Mouse (Mus musculus): Measurements from ENCODE around the gene Mettl1.

The Mettl1 gene

GRCm38 (mm10) chr10:127083915-127084306 lies 42.7 kb downstream of the Mettl1 start:
- DNase-seq (ENCODE audit: low read depth, low spot score), result no peak

- no peak for DNase-seq (ENCODE audit: low read depth, low spot score)
Measured at GRCm38 (mm10) chr10:127085052-127085451, 43.8 kb downstream of the Mettl1 start.

GRCm38 (mm10) chr10:127085633-127086032 lies 44.4 kb downstream of the Mettl1 start:
- DNase-seq (ENCODE audit: low read depth, low spot score), result no peak

GRCm38 (mm10) chr10:127090560-127091411 lies 49.6 kb downstream of the Mettl1 start:
- DNase-seq (ENCODE audit: low read depth, low spot score), result no peak

GRCm38 (mm10) chr10:127091507-127092396 lies 50.5 kb downstream of the Mettl1 start:
- no peak for DNase-seq (ENCODE audit: low read depth, low spot score)

GRCm38 (mm10) chr10:127092742-127093141 lies 51.5 kb downstream of the Mettl1 start:
- no peak for DNase-seq (ENCODE audit: low read depth, low spot score)

- peak; percentile 71 for DNase-seq (ENCODE audit: low read depth, low spot score)
Measured at GRCm38 (mm10) chr10:127094382-127094802, 53.2 kb downstream of the Mettl1 start.
